Mouse (Mus musculus) G1E (cell line): ENCODE data around the gene Noct.

Source experiments
- CTCF ChIP-seq: IDR thresholded peaks from 2 replicates; pipeline ENCODE4 v1.5.1; 2012; ENCODE audit warnings: low read depth, low read length, inconsistent platforms, mixed read lengths
- TAL1 ChIP-seq: conservative IDR thresholded peaks from 2 replicates; pipeline ENCODE4 v1.6.1; 2012; ENCODE audit warnings: low read depth, low read length, inconsistent platforms, mixed read lengths

DNA sequence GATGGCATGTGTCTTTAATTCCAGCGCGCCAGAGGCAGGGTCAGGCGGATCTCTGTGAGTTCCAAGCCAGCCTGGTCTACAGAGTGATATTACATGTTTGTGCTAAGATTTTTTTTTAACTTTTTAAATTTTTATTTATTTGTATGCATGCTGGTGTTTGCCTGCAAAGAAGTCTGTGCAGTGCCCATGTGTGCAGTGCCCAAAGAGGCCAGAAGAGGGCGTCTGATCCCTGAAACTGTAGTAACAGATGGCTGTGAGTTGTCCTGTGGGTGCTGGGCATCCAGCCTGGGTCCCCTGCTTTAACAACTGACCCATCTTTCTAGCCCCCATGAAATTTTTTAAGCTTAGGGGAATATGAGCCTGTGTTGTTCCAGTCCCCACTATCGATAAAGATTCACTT, 19.8 kb upstream of the Noct start:
- no peak for TF ChIP-seq CTCF
- no peak for TF ChIP-seq TAL1
